Mouse (Mus musculus): ENCODE data around the gene Bsn.

Bsn gene

DNA sequence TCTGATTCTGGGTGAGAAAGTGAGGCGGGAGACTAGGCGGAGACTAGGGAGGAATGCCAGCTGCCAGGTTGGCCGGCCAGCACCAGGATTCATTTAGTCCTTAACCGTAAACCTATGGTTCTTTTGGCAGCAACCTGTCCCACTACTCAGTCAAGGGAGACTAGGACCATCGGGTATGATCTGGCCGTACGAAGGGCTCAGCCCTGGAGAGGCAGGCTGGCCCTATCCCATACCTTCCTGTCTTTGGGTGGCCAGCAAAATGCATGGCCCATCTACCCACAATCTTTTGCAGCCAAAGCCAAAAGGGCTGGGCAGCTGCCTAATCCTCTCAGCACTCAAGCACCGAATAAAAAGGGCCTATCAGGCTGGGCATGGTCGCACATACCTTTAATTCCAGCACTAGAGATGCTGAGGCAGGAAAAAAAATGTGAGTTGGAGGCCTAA, 117.7 kb downstream of the Bsn start:
- TF ChIP-seq GATA4 (IDR thresholded peaks at IDR 0.05; ENCODE audit: insufficient replicate concordance, low read length) = no peak

DNA sequence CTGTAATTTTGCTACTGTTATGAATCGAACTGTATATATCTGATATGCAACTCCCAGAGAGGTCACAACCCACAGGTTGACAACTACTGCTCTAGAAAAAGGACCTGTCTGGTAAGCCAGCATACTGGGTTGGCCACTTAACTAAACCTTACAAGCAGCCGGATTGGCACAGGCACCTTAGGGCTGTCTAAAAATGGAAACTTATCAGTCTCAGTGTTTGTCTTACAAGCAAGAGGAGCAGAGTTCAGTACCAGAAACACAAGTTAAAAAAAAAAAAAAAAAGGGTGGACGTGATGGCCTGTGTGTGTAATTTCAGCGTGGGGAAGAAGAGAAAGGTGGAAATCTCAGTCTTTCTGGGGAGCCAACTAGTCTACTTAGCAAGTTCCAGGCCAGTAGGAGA, 118.4 kb downstream of the Bsn start:
- TF ChIP-seq GATA4 (IDR thresholded peaks at IDR 0.05; ENCODE audit: insufficient replicate concordance, low read length) = no peak

DNA sequence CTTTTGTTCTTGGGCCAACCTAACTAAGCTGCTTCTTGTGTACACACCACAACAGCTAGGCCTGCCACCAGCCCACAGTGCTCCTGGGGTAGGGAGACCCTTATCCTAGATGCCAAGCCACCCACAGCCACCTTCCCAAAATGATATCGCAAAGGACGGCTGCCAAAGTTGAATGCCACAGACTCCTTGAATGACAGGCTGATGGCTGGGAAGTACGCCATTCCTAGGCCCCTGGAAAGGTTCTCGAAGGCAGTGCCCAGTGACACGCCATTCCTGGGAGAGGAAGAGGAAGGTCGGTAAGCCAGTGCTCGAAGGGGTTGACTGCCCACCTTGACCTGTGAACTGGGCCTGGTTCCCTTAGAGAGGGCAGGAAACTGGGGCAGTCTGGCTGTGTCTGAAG, 120.7 kb downstream of the Bsn start:
- TF ChIP-seq GATA4 (IDR thresholded peaks at IDR 0.05; ENCODE audit: insufficient replicate concordance, low read length) = no peak

DNA sequence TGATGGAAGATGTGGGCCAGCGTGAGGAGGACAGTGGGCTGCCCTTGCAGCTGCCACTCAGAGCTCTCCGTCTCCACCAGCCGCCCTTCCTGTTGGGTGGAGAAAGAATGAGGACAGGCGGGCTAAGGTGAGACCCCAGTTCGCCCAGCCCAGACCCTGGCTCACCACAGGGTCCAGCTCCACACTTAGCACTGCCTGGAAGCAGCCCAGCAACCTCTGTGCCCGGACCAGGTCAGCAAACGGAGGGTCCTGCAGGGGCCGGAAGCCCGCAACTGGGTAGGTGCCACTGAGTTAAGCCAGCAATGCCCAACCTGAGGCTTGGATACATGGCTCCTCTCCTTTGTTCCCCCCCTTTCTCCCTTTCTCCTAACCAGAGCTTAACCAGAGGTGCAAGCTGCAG, 121.2 kb downstream of the Bsn start:
- no peak for TF ChIP-seq GATA4 (IDR thresholded peaks at IDR 0.05; ENCODE audit: insufficient replicate concordance, low read length)

DNA sequence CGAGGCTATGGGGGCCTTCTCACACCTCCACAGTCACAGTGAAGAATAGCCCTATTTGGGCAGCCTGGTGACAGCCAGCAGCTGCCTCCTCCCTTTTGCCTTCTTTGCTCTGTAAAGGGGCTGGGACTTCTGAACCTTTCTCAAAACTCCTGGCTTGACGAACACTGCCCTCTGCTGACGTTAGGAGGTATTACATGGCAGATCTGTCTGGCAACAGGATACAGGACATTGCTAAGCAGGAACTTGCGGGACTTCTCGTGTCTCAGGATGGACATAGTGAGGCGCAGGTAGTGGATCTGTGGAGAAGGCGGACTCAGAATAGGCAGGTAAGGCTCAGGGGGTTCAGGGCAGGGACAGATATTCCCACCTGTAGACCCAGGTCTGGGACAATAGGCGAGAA, 122.3 kb downstream of the Bsn start:
- TF ChIP-seq GATA4 (IDR thresholded peaks at IDR 0.05; ENCODE audit: insufficient replicate concordance, low read length) = no peak

DNA sequence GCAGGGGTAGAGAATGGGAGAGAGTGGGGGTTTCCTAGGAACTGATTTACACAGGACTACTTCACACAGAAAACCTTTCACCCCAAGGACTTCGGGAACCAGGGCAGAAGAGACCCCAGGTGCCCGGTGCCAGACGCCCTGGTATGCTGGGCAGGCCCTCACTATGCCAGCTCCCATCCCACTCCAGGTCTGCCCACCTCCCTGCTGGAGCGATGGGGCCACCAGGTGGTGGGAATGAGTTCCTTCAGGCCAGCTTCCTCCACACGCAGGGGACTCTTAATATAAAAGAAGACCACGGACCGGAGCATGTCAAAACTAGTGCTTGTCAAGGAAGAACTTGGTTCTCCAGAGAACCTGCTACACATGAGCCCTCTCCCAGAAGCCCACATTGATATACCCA, 123.0 kb downstream of the Bsn start:
- no peak for TF ChIP-seq GATA4 (IDR thresholded peaks at IDR 0.05; ENCODE audit: insufficient replicate concordance, low read length)

DNA sequence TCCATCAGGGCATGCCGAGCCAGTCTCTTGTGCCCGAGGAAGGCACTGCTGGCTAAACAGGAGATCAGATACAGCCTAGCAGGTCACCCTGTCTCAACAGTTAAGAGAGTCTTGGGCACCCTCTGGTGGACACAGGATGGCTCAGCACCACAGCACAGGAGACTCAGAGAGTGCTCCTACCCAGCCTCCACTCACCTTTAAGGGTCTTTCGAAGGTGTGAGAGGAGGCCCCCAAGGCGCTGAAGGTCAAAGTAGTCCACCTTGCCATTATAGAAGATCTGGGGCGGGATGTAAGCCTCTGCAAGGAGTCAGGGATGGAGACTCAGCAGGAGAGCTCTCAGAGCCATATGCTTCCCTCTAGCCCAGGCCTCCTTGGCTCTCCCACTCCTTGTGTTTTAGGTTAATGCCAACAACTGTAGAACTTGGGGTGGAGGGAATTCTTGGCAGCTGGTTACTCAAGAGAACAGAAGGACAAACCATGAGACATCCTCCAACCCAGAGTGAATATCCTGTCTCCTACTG, 124.6 kb downstream of the Bsn start:
- TF ChIP-seq GATA4 (IDR thresholded peaks at IDR 0.05; ENCODE audit: insufficient replicate concordance, low read length) = no peak

DNA sequence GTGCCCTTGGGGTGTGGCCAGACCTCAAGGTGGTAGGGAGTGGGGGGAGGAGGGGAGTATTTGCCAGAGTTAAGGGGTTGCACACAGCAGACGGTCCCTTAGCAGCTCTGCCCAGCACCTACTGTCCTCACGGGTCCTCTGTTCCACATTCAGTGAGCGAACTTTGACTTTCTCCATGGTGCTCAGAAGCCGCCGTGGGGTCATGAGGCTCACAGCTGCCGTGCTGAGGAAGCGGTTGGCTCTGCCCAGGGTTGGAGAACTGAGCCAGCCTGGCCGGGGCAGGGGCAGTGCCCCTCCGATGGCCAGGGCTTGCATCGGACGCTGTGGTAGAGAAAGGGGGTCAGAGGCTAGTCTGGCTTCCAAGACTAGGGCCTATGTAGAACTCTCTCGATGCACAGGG, 126.8 kb downstream of the Bsn start:
- TF ChIP-seq GATA4 (IDR thresholded peaks at IDR 0.05; ENCODE audit: insufficient replicate concordance, low read length) = no peak

DNA sequence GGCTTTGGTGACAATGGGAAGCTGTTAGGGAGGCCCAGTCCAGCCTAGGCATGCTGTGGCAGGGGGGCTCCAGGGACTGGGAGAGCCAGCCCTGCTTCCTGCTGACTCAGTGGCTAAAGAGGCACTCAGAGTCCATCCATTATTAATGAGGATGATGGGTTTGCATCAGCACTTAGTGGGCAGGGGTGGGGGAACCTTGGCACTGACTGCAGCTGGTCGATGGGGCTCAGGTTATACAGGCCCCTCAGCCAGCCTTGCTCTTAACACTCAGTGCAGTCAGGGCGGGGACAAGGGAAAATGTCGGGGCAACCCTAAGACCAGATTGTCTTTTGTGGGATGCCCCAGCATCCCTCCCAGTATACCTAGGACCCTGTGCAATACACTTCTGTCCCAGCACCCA, 128.0 kb downstream of the Bsn start:
- TF ChIP-seq GATA4 (IDR thresholded peaks at IDR 0.05; ENCODE audit: insufficient replicate concordance, low read length) = no peak

DNA sequence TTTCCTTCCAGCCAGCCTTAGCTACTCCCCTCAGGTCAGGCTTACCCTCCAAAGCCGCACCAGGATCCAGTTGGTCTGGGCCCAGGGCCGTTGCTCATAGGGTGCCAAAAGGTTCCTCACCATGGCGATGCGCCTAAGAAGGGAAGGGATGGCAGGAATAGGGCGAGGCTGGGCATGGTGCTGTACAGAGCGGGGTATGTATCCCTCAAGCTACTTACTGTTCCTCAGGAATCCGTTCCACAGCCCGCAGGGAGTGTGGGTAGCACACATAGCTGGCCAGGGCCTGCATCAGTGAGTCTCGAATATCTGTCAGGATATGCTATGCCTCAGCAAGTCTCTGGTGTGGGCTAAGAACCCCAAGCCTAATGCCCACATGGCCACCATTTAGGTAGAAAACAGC, 131.9 kb downstream of the Bsn start:
- no peak for TF ChIP-seq GATA4 (IDR thresholded peaks at IDR 0.05; ENCODE audit: insufficient replicate concordance, low read length)

DNA sequence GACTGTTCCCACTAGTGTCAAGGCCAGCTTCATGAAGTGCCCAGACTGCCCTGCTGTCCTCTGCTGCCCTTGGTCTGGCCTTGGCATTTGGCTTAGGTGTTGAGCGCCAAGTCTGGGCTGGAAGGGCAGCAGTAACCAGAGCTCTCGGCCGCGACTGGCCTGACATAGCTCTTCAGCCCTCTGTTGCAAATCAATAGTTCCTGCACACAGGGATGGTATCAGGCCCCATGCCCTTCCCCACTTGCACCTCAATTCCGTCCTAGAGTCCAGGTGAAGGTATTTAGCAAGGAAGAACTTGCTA, 133.0 kb downstream of the Bsn start:
- peak; percentile 13; the same call in 1 of the 2 replicates for TF ChIP-seq GATA4 (IDR thresholded peaks at IDR 0.05; ENCODE audit: insufficient replicate concordance, low read length)

DNA sequence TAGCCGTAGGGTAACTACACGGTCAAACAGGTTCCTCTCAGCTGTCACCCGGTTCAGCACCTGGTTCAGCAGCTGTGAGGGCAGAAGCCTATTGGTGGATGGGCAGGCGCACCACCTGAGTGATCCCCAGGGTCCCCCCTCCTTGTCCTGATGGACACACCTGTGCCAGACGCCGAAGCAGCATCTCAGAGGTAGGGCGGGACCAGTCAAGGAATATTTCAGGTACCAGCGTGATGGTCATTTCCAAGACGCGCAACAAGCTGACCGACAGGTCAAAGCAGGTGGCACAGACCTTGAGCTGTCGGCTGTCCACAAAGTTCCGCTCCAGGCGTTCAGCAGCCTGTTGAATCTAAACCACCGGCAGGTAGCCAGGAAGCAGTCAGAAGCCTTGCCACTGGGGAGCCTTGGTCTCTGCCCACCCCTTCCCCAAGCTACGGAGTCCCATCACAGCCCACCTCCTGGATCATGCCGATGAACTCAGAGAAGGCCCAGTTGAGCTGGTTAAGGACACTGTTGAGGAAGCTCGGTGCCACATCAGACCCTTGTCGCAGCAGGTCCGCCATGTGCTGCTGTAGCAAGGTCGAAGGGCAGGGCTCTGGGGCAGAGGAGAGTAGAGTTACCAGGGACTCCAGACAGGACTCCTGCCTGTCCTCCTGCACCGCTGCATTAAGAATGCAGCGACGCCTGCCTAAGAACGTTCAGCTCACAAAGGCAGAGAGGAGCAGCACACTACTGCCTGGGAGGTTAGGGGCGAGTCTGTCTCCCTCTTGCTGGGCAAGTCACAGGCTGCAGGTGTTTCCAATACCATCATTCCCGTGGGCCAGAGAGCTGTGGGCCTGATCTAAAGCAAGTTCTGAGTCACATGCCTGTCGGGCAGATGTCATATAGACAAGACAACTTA, 133.6 kb downstream of the Bsn start:
- TF ChIP-seq GATA4 (IDR thresholded peaks at IDR 0.05; ENCODE audit: insufficient replicate concordance, low read length) = no peak

DNA sequence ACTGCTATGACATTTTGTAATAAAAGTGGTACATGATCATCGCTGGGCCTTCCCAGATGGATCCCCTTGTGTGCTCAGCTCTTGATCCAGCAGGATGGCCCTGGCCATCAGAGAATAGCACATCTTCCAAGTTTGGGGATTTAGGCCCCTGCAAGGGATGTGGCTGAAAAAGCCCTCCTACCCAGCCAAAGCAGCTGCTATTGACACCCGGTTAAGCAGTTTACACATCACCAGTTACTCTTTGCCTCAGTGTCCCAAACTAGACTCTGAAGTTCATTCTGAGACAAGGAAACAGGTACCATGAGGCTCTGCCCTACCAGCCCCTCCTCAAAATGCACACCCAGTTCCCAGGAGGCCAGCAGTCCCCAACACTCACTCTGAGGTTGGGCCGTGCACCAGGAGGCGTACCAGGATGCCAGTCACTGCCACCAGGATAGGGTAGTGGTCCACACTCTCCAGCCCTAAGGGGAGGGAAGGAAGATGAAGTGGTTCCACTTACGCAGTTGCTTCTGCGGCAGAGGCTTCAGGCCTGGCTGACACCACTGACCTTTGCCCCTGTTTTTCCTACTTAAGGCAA, 134.4 kb downstream of the Bsn start:
- TF ChIP-seq GATA4 (IDR thresholded peaks at IDR 0.05; ENCODE audit: insufficient replicate concordance, low read length) = no peak

DNA sequence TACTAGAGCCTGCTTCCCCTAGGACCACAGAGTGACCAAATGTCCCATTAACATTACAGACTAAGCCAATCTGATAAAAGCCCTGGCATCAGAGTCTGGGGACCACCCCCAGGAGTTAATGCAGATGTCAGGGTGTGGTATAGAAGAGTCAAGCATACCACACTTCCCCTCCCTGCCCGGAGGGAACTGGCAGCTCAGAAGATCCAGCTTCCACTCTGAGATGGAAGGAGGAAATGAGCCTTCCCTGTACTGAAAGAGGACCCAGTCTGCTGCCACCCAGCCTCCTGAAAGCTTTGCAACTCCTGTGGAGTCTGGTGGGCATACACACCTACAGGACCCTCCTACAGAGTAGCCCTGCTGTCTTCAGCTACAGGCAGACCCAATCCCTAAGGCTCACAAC, 135.1 kb downstream of the Bsn start:
- no peak for TF ChIP-seq GATA4 (IDR thresholded peaks at IDR 0.05; ENCODE audit: insufficient replicate concordance, low read length)

DNA sequence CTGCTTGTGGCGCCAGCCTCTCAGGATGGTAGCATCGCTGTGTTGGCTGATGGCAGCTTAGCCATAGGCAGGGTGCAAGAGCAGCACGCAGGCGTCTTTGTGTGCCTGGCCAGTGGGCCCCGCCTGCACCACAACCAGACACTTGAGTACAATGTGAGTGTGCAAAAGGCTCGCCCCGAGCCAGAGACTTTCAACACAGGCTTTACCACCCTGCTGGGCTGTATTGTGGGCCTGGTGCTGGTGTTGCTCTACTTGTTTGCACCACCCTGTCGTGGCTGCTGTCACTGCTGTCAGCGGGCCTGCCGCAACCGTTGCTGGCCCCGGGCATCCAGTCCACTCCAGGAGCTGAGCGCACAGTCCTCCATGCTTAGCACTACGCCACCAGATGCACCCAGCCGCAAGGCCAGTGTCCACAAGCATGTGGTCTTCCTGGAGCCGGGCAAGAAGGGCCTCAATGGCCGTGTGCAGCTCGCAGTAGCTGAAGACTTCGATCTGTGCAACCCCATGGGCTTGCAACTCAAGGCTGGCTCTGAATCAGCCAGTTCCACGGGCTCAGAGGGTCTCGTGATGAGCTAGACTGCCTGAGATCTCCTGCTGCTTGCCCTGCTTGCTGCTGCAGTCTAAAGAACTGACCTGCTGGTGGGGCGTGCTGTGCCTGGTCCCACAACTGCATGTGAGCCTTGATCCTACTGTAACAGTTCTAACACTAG, 135.7 kb downstream of the Bsn start:
- no peak for TF ChIP-seq GATA4 (IDR thresholded peaks at IDR 0.05; ENCODE audit: insufficient replicate concordance, low read length)

DNA sequence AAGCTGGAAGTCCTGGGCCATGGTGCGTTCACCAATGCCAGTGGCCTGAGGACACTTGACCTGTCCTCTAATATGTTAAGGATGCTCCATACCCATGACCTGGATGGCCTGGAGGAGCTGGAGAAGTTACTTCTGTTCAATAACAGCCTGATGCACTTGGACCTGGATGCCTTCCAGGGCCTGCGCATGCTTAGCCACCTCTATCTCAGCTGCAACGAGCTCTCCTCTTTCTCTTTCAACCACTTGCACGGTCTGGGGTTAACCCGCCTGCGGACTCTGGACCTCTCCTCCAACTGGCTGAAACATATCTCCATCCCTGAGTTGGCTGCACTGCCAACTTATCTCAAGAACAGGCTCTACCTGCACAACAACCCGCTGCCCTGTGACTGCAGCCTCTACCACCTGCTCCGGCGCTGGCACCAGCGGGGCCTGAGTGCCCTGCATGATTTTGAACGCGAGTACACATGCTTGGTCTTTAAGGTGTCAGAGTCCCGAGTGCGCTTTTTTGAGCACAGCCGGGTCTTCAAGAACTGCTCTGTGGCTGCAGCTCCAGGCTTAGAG, 136.4 kb downstream of the Bsn start:
- no peak for TF ChIP-seq GATA4 (IDR thresholded peaks at IDR 0.05; ENCODE audit: insufficient replicate concordance, low read length)
